Mouse (Mus musculus) stomach, embryonic 14.5 days (tissue): ENCODE data around the gene Tenm4. TPM values are rescaled to one million over a fixed set of nuclear protein-coding genes. Genes with fewer than 3 reads are reported as not detected.

Source experiments
- ATAC-seq: fragments of 200-750 bp; cut with Nextera tagmentation; 2 replicates; pipeline ENCODE4 v1.8.0; 2017; ENCODE audit warnings: low read depth, moderate TSS enrichment; ENCODE audit not compliant: insufficient number of reproducible peaks, insufficient read depth, low FRiP score
- H3K27ac ChIP-seq: fragments of 300-500 bp; sonication (generic); 2 replicates; pipeline ENCODE4 v1.5.1; 2014; ENCODE audit warnings: mild to moderate bottlenecking, low read length, moderate library complexity, mixed read lengths
- H3K27me3 ChIP-seq: fragments of 300-500 bp; sonication (generic); 2 replicates; pipeline ENCODE4 v1.6.1; 2014; ENCODE audit warnings: low read length, control low read depth, mixed read lengths; ENCODE audit not compliant: control insufficient read depth, insufficient read depth
- H3K36me3 ChIP-seq: fragments of 300-500 bp; sonication (generic); 2 replicates; pipeline ENCODE4 v1.6.1; 2014; ENCODE audit warnings: mild to moderate bottlenecking, control low read depth, low read length, moderate library complexity, mixed read lengths; ENCODE audit not compliant: control insufficient read depth, insufficient read depth
- H3K4me1 ChIP-seq: fragments of 300-500 bp; sonication (generic); 2 replicates; pipeline ENCODE4 v1.6.1; 2014; ENCODE audit warnings: low read length, control low read depth, mixed read lengths; ENCODE audit not compliant: control insufficient read depth, insufficient read depth
- H3K4me2 ChIP-seq: fragments of 300-500 bp; sonication (generic); replicated peaks from 2 replicates; pipeline ENCODE4 v1.6.1; 2014; ENCODE audit warnings: low read depth, low read length, control low read depth
- H3K4me3 ChIP-seq: fragments of 300-500 bp; sonication (generic); 2 replicates; pipeline ENCODE4 v1.5.1; 2014; ENCODE audit warnings: low read depth, low read length, control low read depth
- H3K9ac ChIP-seq: fragments of 300-500 bp; sonication (generic); replicated peaks from 2 replicates; pipeline ENCODE4 v1.6.1; 2014; ENCODE audit warnings: low read depth, mild to moderate bottlenecking, control low read depth, low read length, moderate library complexity, mixed read lengths
- H3K9me3 ChIP-seq: fragments of 300-500 bp; sonication (generic); 2 replicates; pipeline ENCODE4 v1.6.1; 2016; ENCODE audit warnings: low read depth, low read length, control low read depth; ENCODE audit not compliant: control insufficient read depth
- WGBS: fragments of 180-500 bp; shearing (Covaris S2); extraction: QIAGEN DNeasy Blood & Tissue Kit; methylation state at CpG from one replicate; pipeline ENCODE4 v1.1.7; 2014; 5-methylcytosine and 5-hydroxymethylcytosine counted together
- polyA plus RNA-seq: library from polyadenylated mRNA; unstranded; fragments of >200 nt; fragmentation: Nextera tagmentation; extraction: Ambion mirVana; gene quantifications from 2 replicates; pipeline ENCODE4 v1.2.1, GENCODE M21; 2014

Tenm4 gene
- polyA plus RNA-seq, 1 experiment from 2014 or later = 28.8 TPM

GRCm38 (mm10) chr7:96420045-96420444, 249.0 kb downstream of the Tenm4 start:
- Histone ChIP-seq H3K4me1 (0 out of 2 replicates have a peak, but pooled peaks cover 7% of the 10 kb centered on the region), H3K9ac (no peak overlapping the region), H3K36me3 (no peaks in the 10 kb centered on the region), H3K27me3 (no peaks in the 10 kb centered on the region), H3K4me2 (no peak overlapping the region), H3K4me3 (no peak overlapping the region), H3K27ac (no peak overlapping the region), H3K9me3 (no peaks in the 10 kb centered on the region)
- ATAC-seq = no peak
- WGBS = 61% methylated on average over 3 of the region's 3 CpGs

DNA sequence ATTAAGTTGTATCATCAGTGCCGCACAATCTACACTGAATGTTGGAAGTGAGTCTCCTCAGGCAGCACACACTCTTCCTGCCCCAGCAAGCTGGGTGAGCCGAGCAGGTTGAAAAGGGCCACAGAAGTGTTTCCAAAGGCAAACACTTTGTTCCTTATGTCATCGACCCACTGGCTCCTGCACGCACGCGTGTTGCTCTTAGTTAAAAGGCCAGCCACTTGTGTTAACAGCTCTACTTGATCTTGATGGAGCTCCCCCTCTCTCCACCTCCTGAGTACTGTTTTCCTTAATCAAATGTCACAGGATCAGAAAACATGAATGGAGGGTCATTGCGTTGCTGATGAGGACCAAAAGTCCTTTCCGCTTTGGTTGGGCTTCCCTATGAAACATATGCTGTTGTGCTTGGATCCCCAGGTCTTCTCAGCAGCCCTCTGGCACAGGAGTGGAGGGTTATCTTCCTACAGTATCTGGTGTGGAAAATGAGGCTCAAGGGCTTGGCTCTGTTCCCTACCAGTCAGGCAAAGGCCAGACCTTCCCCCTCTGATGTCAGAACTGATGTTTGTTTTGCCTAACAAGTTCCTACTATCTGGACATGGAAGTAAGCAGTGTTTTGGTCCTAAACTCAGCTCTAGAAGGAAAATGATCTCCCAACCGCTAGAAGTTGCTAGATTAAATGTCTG, 250.0 kb downstream of the Tenm4 start:
- Histone ChIP-seq H3K27ac (no peak overlapping the region), H3K27me3 (no peaks in the 10 kb centered on the region), H3K4me2 (no peak overlapping the region), H3K9ac (no peak overlapping the region), H3K36me3 (no peaks in the 10 kb centered on the region), H3K9me3 (no peaks in the 10 kb centered on the region), H3K4me1 (0 out of 2 replicates have a peak, but pooled peaks cover 7% of the 10 kb centered on the region), H3K4me3 (no peak overlapping the region)
- no peak for ATAC-seq
- 63% methylated on average over 9 of the region's 9 CpGs for WGBS

GRCm38 (mm10) chr7:96426954-96427353, 255.9 kb downstream of the Tenm4 start:
- Histone ChIP-seq H3K36me3 (no peaks in the 10 kb centered on the region), H3K9ac (no peak overlapping the region), H3K4me3 (no peak overlapping the region), H3K4me1 (no peaks in the 10 kb centered on the region), H3K4me2 (no peak overlapping the region), H3K27me3 (no peaks in the 10 kb centered on the region), H3K9me3 (no peaks in the 10 kb centered on the region), H3K27ac (no peak overlapping the region)
- 73% methylated on average over 8 of the region's 8 CpGs for WGBS
- no peak for ATAC-seq

GRCm38 (mm10) chr7:96433307-96433706, 262.3 kb downstream of the Tenm4 start:
- Histone ChIP-seq H3K27me3 (no peaks in the 10 kb centered on the region), H3K4me3 (no peak overlapping the region), H3K9me3 (no peaks in the 10 kb centered on the region), H3K4me1 (no peaks in the 10 kb centered on the region), H3K36me3 (no peaks in the 10 kb centered on the region), H3K27ac (no peak overlapping the region), H3K9ac (no peak overlapping the region), H3K4me2 (no peak overlapping the region)
- ATAC-seq = no peak
- WGBS = 92% methylated on average over 2 of the region's 2 CpGs

DNA sequence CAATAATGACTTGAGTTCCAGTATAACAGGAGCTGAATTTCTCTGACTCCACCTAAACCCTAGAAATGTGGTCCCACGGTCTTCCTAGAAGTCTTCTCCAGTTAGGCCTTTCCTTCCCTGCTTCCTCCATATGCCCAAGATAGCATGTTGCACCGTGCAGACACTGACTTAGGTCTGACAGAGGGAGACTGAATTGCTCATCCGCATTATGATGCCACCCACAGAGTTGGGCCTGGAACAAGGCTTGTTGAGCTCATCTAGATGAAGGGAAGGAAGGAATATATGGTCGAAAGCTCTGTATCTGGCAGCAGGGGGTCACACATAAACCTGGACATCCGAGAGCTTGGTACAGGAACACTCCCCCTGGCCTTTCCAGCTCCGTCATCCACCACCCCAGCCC, 267.3 kb downstream of the Tenm4 start:
- H3K36me3 ChIP-seq = no peaks in the 10 kb centered on the region
- H3K27me3 ChIP-seq = no peaks in the 10 kb centered on the region
- no peak for ATAC-seq
- no peak overlapping the region for H3K4me2 ChIP-seq
- no peaks in the 10 kb centered on the region for H3K9me3 ChIP-seq
- no peak overlapping the region for H3K27ac ChIP-seq
- H3K4me3 ChIP-seq = no peak overlapping the region
- 90% methylated on average over 6 of the region's 6 CpGs for WGBS
- H3K4me1 ChIP-seq = no peaks in the 10 kb centered on the region
- no peak overlapping the region for H3K9ac ChIP-seq

DNA sequence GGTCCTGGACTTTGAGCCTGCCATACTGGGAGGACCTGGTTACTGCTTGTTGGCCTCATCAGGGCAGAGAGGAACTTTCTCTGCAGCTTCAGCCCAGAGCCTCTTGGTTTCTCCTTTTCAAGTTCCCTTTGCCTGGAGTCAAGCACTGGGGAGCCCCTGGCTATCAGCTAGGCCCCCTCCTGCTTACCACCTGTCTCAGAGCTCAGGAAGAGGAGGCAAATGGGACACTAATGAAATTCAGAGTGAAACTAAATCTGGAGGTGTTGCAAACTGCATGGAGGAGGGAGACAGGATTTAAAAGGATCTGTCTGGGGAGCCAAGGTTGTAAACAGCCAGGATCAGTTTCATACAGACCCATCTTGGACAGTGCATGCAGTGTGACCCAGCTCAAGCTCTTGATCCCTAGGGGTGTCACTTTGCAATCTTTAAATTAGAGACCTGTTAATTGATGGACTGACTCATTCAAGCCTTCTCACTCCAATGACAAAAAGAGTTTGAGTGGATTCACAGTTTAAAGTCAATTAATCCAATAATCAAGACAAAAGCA, 269.2 kb downstream of the Tenm4 start:
- H3K4me3 ChIP-seq = no peak overlapping the region
- no peak for ATAC-seq
- H3K9ac ChIP-seq = no peak overlapping the region
- no peaks in the 10 kb centered on the region for H3K27me3 ChIP-seq
- no peak overlapping the region for H3K27ac ChIP-seq
- no peak overlapping the region for H3K4me2 ChIP-seq
- no peaks in the 10 kb centered on the region for H3K4me1 ChIP-seq
- no peaks in the 10 kb centered on the region for H3K36me3 ChIP-seq
- no peaks in the 10 kb centered on the region for H3K9me3 ChIP-seq

DNA sequence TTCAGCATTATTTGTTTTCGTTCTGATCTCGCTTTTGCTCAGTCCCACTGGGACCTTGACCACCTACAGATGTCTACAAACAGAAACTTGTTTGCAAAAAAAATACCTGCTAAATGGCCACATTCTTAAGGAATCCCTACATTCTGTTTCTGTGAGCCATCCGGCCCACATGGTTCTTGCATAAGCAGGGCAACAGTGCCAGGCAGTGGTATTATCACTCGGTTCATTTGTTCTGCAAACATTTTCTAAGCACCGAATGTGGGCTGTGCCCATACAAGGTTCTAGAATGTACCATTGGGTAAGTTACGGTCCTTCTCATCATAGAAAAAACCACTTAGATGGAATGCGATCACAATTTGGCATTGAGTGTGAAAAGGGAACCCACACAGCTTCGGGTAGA, 274.7 kb downstream of the Tenm4 start:
- Histone ChIP-seq H3K36me3 (no peaks in the 10 kb centered on the region), H3K9me3 (no peaks in the 10 kb centered on the region), H3K4me3 (no peak overlapping the region), H3K4me2 (no peak overlapping the region), H3K27ac (no peak overlapping the region), H3K27me3 (no peaks in the 10 kb centered on the region), H3K9ac (no peak overlapping the region), H3K4me1 (no peaks in the 10 kb centered on the region)
- ATAC-seq = no peak
- WGBS = 79% methylated on average over 8 of the region's 8 CpGs

DNA sequence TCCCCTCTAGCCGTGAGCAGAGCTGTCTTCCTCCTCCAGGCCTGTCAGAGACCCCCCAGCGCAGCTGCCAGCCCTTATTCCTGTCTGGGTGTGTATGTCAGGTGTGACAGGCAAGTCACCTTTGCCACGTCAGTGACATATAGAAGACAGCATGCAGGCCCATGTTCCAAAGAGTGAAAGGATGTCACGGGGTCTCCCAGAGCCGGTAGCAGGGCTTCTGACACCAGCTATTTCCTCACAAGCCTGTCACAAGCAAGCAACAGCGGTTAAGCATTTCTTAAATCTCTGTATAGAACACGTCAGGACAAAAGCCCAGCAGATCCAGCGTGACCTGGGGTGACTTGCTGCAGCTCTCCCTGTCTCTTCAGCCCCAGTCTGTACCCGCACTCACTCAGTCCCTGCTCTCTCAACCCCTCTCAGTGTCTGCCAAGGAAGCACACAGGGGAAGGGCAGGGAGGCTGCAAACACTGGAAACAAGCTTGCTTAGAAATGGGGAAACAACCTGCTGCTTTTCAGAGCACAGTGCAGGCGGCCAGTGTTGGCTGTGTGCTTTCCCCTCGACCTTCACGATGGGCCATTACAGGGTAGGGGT, 276.9 kb downstream of the Tenm4 start:
- H3K27me3 ChIP-seq = no peaks in the 10 kb centered on the region
- H3K4me1 ChIP-seq = no peaks in the 10 kb centered on the region
- H3K36me3 ChIP-seq = no peaks in the 10 kb centered on the region
- 66% methylated on average over 12 of the region's 12 CpGs for WGBS
- ATAC-seq = no peak
- H3K9ac ChIP-seq = no peak overlapping the region
- H3K9me3 ChIP-seq = no peaks in the 10 kb centered on the region
- no peak overlapping the region for H3K27ac ChIP-seq
- H3K4me3 ChIP-seq = no peak overlapping the region
- H3K4me2 ChIP-seq = no peak overlapping the region
